Mouse (Mus musculus): ENCODE data around the gene Ccdc114. TPM values are rescaled to one million over a fixed set of nuclear protein-coding genes. Genes with fewer than 3 reads are reported as not detected.
"Not testable (repeated sequence)": the region's sequence is repeated elsewhere in the genome, so short reads cannot be mapped to it uniquely, and the experiment has no call there.

Gene Ccdc114
- polyA plus RNA-seq, 1 experiment from 2014 or later = 7.9 TPM

DNA sequence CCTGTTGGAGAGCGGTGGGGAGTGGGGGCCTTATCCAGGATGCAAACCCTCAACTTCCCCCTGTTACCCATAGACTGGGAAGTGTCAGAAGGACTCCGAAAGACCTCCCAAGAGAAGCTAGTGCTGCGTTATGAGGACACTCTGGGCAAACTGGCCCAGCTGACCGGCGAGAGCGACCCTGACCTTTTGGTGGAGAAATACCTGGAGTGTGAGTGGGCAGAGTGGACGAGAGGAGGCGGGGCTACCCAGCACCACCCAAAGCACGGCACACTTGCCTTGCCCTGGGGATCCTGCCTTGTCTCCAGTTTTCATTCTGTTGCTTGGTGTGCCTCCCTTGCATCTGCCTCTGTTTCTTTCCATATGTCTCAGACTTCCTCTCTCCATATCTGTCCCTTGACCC is 18.1 kb downstream of the Ccdc114 start:
- no peaks in the 10 kb centered on the region for H3K27me3 ChIP-seq (ENCODE audit: control insufficient read depth, insufficient read depth, low read depth, low read length)
- H3K9ac ChIP-seq (ENCODE audit: low read depth, low read length) = no peak overlapping the region
- no peak for ATAC-seq
- H3K27ac ChIP-seq (ENCODE audit: low read length) = no peak overlapping the region
- H3K9me3 ChIP-seq (replicated peaks; ENCODE audit: control insufficient read depth, low read length, poor library complexity, severe bottlenecking) = no peaks in the 10 kb centered on the region
- no peak overlapping the region for H3K4me2 ChIP-seq (ENCODE audit: low read length)
- no peaks in the 10 kb centered on the region for H3K4me1 ChIP-seq (ENCODE audit: control insufficient read depth, insufficient read depth, low read length)
- no peaks in the 10 kb centered on the region for H3K36me3 ChIP-seq (ENCODE audit: control insufficient read depth, insufficient read depth, low read length)
- H3K4me3 ChIP-seq (ENCODE audit: low read depth, low read length) = no peak overlapping the region
- WGBS = 93% methylated on average over 9 of the region's 9 CpGs

DNA sequence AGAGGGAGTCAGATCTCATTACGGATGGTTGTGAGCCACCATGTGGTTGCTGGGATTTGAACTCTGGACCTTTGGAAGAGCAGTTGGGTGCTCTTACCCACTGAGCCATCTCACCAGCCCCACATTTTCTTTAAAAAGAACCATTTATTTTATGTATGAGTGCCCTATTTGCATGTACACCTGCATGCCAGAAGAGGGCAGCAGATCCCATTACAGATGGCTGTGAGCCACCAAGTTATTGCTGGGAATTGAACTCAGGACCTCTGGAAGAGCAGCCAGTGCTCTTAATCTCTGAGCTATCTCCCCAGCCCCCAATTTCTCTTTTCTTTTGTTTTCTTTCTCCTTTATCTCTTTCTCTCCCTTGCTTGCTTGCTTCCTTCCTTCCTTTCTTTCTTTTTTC is 19.4 kb downstream of the Ccdc114 start:
- not testable (repeated sequence) for H3K9ac ChIP-seq (ENCODE audit: low read depth, low read length); H3K4me2 ChIP-seq (ENCODE audit: low read length); H3K4me3 ChIP-seq (ENCODE audit: low read depth, low read length); H3K4me1 ChIP-seq (ENCODE audit: control insufficient read depth, insufficient read depth, low read length); H3K9me3 ChIP-seq (replicated peaks; ENCODE audit: control insufficient read depth, low read length, poor library complexity, severe bottlenecking); ATAC-seq; H3K36me3 ChIP-seq (ENCODE audit: control insufficient read depth, insufficient read depth, low read length); H3K27ac ChIP-seq (ENCODE audit: low read length); H3K27me3 ChIP-seq (ENCODE audit: control insufficient read depth, insufficient read depth, low read depth, low read length)
- WGBS = 83% methylated on average over 1 of the region's 1 CpGs

DNA sequence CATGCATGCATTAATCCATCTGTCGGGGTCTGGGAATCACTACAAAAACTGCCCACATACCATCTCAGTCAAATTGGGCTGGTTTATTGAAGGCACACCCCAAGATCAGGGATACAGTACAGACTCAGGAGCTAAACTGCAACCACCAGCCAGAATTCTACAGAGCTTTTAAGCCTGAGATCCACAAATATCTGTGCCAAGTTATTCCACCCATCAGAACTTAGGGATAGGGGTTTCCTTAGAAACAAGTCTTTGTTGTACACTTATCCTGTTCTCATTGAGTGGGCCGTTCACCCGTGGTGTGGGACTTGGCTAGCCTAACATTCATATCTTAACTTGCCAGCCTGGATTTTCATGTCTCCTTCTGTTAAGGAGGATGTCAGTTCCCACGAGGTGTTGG is 25.2 kb downstream of the Ccdc114 start:
- H3K4me1 ChIP-seq (ENCODE audit: control insufficient read depth, insufficient read depth, low read length) = no peaks in the 10 kb centered on the region
- no peak overlapping the region for H3K27ac ChIP-seq (ENCODE audit: low read length)
- H3K4me3 ChIP-seq (ENCODE audit: low read depth, low read length) = no peak overlapping the region
- no peaks in the 10 kb centered on the region for H3K36me3 ChIP-seq (ENCODE audit: control insufficient read depth, insufficient read depth, low read length)
- H3K27me3 ChIP-seq (ENCODE audit: control insufficient read depth, insufficient read depth, low read depth, low read length) = no peaks in the 10 kb centered on the region
- no peak overlapping the region for H3K4me2 ChIP-seq (ENCODE audit: low read length)
- no peaks in the 10 kb centered on the region for H3K9me3 ChIP-seq (replicated peaks; ENCODE audit: control insufficient read depth, low read length, poor library complexity, severe bottlenecking)
- H3K9ac ChIP-seq (ENCODE audit: low read depth, low read length) = no peak overlapping the region
- 74% methylated on average over 4 of the region's 4 CpGs for WGBS
- ATAC-seq = no peak

DNA sequence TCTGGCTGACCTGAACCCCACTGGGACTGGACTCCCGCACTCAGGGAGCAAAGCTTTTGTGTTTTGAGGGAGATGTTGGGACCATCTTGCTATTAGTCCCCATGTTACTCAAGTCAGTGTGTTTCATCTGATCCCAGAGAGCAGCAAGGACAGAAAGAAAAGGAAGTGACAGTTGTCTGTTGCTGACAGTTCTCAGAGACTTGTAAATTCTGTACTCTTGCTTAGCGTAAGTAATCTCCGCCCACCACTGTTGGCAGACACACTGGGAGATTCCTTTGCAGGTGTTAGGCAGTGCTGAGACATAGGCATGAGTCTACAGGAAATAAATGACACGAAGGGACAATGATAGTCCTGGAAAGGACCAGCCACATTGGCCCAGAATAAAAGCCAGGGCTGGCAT is 32.7 kb downstream of the Ccdc114 start:
- no peaks in the 10 kb centered on the region for H3K27me3 ChIP-seq (ENCODE audit: control insufficient read depth, insufficient read depth, low read depth, low read length)
- H3K4me1 ChIP-seq (ENCODE audit: control insufficient read depth, insufficient read depth, low read length) = no peaks in the 10 kb centered on the region
- ATAC-seq = no peak
- H3K36me3 ChIP-seq (ENCODE audit: control insufficient read depth, insufficient read depth, low read length) = no peaks in the 10 kb centered on the region
- H3K9ac ChIP-seq (ENCODE audit: low read depth, low read length) = no peak overlapping the region
- H3K4me2 ChIP-seq (ENCODE audit: low read length) = no peak overlapping the region
- no peak overlapping the region for H3K27ac ChIP-seq (ENCODE audit: low read length)
- WGBS = 72% methylated on average over 4 of the region's 4 CpGs
- no peaks in the 10 kb centered on the region for H3K9me3 ChIP-seq (replicated peaks; ENCODE audit: control insufficient read depth, low read length, poor library complexity, severe bottlenecking)
- H3K4me3 ChIP-seq (ENCODE audit: low read depth, low read length) = no peak overlapping the region

DNA sequence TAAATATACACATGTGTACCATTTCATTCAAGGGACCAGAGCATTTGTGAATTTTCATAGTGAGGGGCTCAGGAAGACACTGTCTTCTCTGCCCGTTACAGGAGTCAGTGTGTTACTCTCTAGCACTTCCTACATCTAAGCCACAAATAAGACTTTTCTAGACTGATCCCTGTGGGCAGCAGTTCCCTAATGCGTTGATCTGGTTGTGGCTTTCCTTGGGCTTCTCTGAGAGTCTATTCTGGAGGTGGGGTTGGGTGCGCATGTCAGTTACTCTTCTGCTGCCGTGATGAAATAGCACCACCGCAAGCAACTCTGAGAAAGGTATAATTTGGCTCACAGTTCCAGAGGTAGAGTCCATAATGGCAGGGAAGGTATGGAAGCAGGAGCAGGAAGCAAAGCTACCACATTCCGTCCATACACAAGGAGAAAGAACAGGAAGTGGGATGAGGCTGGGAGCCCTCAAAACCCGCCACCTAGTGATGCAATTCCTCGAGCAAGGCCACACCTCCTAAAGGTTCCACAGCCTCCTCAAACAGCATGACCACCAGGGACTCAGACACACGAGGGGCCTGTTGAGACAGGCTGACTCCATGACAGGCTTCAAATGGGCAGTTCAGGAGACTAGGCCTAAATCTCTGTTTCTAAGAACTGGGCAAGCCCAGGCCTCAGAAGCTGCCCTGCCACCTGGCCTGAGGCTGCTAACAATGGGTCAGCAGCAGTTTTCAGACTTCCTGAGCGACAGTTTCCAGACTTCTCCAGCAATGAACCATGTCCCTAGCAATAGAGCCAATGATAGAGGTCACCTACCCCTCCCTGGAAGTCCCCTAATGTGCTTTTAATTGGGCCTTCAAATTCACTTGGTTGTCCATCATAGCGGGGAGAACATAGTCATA is 48.2 kb downstream of the Ccdc114 start:
- no peaks in the 10 kb centered on the region for H3K9me3 ChIP-seq (replicated peaks; ENCODE audit: control insufficient read depth, low read length, poor library complexity, severe bottlenecking)
- no peak overlapping the region for H3K4me3 ChIP-seq (ENCODE audit: low read depth, low read length)
- H3K4me1 ChIP-seq (ENCODE audit: control insufficient read depth, insufficient read depth, low read length) = no peaks in the 10 kb centered on the region
- H3K9ac ChIP-seq (ENCODE audit: low read depth, low read length) = no peak overlapping the region
- no peaks in the 10 kb centered on the region for H3K27me3 ChIP-seq (ENCODE audit: control insufficient read depth, insufficient read depth, low read depth, low read length)
- H3K36me3 ChIP-seq (ENCODE audit: control insufficient read depth, insufficient read depth, low read length) = no peaks in the 10 kb centered on the region
- 83% methylated on average over 11 of the region's 11 CpGs for WGBS
- H3K4me2 ChIP-seq (ENCODE audit: low read length) = no peak overlapping the region
- no peak overlapping the region; the same call in 1 of the 2 replicates for H3K27ac ChIP-seq (ENCODE audit: low read length)
- ATAC-seq = no peak

DNA sequence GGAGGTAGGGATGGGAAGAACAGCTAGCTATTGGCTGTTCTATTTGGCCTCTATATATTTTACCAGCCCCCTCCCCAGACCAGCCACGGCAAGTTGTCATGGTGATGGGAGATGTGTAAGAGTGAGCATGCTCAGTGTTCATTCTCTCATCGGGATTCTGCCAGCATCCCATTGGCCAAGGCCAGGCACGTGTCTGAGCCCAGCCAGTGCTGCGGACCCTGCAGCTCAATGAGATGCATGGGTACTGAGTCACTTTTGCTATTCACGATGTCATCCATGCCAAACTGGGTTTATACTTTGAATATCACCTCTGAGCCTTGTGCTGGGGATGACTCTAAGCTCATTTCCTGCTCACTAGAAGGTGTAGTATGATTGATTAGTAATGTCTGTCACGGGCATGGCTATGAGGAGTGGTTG is 49.4 kb downstream of the Ccdc114 start:
- no peak overlapping the region for H3K9ac ChIP-seq (ENCODE audit: low read depth, low read length)
- no peaks in the 10 kb centered on the region for H3K4me1 ChIP-seq (ENCODE audit: control insufficient read depth, insufficient read depth, low read length)
- H3K27ac ChIP-seq (ENCODE audit: low read length) = peak overlapping the region; percentile 33; the same call in 1 of the 2 replicates
- H3K9me3 ChIP-seq (replicated peaks; ENCODE audit: control insufficient read depth, low read length, poor library complexity, severe bottlenecking) = no peaks in the 10 kb centered on the region
- H3K4me3 ChIP-seq (ENCODE audit: low read depth, low read length) = no peak overlapping the region
- no peaks in the 10 kb centered on the region for H3K27me3 ChIP-seq (ENCODE audit: control insufficient read depth, insufficient read depth, low read depth, low read length)
- 70% methylated on average over 6 of the region's 6 CpGs for WGBS
- ATAC-seq = peak; percentile 95
- H3K4me2 ChIP-seq (ENCODE audit: low read length) = no peak overlapping the region
- H3K36me3 ChIP-seq (ENCODE audit: control insufficient read depth, insufficient read depth, low read length) = no peaks in the 10 kb centered on the region

DNA sequence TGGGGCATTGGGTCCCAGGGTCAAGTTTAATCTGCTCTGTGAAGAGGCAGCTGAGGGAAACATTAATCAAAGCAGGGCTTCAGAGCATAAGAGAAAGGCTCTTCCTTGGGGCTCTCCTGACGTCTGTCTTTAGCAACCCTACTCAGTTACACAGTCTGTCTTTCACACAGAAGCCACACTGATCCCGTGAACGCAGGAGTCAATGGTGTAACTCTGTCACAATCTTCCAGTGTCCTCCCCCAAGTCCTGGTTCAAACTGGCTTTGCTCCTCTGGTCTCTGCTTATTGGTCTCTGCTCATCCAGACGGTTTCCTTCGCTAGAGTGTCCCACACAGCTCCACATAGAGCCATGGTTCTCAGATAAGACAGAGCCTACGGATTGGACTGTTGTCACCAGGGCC is 50.2 kb downstream of the Ccdc114 start:
- Histone ChIP-seq H3K9me3 (replicated peaks; ENCODE audit: control insufficient read depth, low read length, poor library complexity, severe bottlenecking) (no peaks in the 10 kb centered on the region), H3K4me2 (ENCODE audit: low read length) (no peak overlapping the region), H3K27ac (ENCODE audit: low read length) (no peak overlapping the region), H3K4me3 (ENCODE audit: low read depth, low read length) (no peak overlapping the region), H3K36me3 (ENCODE audit: control insufficient read depth, insufficient read depth, low read length) (no peaks in the 10 kb centered on the region), H3K9ac (ENCODE audit: low read depth, low read length) (no peak overlapping the region), H3K4me1 (ENCODE audit: control insufficient read depth, insufficient read depth, low read length) (no peaks in the 10 kb centered on the region), H3K27me3 (ENCODE audit: control insufficient read depth, insufficient read depth, low read depth, low read length) (no peaks in the 10 kb centered on the region)
- WGBS = 63% methylated on average over 6 of the region's 6 CpGs
- no peak for ATAC-seq

DNA sequence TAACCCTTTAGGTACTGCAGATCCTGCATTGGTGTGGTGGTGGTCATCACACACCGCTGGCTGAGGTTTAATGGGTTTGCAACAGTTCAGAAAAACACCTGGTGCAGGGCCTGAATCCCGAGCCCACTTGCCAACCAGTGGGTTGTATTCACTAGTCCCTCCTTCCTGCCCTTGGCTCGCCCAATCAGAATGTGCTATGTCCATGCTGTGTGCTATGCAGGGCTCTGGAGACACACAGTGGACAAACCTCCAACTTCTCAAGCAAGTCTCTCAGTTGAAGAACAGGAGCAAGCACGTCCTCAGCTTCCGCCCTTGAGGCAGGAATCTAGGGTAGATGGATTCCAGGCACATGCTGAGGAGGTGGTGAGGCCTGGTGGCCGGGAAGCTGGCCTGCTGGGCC is 50.6 kb downstream of the Ccdc114 start:
- Histone ChIP-seq H3K27ac (ENCODE audit: low read length) (no peak overlapping the region), H3K4me1 (ENCODE audit: control insufficient read depth, insufficient read depth, low read length) (no peaks in the 10 kb centered on the region), H3K9me3 (replicated peaks; ENCODE audit: control insufficient read depth, low read length, poor library complexity, severe bottlenecking) (no peaks in the 10 kb centered on the region), H3K4me2 (ENCODE audit: low read length) (no peak overlapping the region), H3K36me3 (ENCODE audit: control insufficient read depth, insufficient read depth, low read length) (no peaks in the 10 kb centered on the region), H3K9ac (ENCODE audit: low read depth, low read length) (no peak overlapping the region), H3K4me3 (ENCODE audit: low read depth, low read length) (no peak overlapping the region), H3K27me3 (ENCODE audit: control insufficient read depth, insufficient read depth, low read depth, low read length) (no peaks in the 10 kb centered on the region)
- WGBS = 76% methylated on average over 6 of the region's 6 CpGs
- no peak for ATAC-seq

DNA sequence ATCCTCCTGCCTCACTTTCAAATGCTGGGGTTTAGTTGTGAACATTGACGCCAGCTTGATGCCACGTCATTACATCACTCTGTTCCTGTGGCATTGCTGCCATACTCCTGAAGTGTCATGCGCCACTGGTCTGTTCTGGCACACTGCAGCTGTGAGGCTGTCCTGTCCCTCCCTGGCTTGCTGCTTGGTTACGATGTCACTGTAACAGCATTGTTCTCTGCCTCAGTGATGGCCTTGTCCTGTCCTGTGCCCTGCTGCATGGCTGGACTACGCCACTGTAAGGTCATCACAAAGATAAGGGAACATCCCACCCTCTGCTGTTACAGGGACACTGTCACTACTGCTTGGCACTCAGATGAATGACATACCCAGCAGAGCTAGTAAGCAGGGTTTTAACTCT is 57.7 kb downstream of the Ccdc114 start:
- H3K9ac ChIP-seq (ENCODE audit: low read depth, low read length) = no peak overlapping the region
- WGBS = 84% methylated on average over 5 of the region's 5 CpGs
- no peaks in the 10 kb centered on the region for H3K4me1 ChIP-seq (ENCODE audit: control insufficient read depth, insufficient read depth, low read length)
- no peaks in the 10 kb centered on the region for H3K27me3 ChIP-seq (ENCODE audit: control insufficient read depth, insufficient read depth, low read depth, low read length)
- no peaks in the 10 kb centered on the region for H3K9me3 ChIP-seq (replicated peaks; ENCODE audit: control insufficient read depth, low read length, poor library complexity, severe bottlenecking)
- H3K4me3 ChIP-seq (ENCODE audit: low read depth, low read length) = no peak overlapping the region
- H3K36me3 ChIP-seq (ENCODE audit: control insufficient read depth, insufficient read depth, low read length) = no peaks in the 10 kb centered on the region
- no peak overlapping the region for H3K4me2 ChIP-seq (ENCODE audit: low read length)
- H3K27ac ChIP-seq (ENCODE audit: low read length) = no peak overlapping the region
- no peak for ATAC-seq
